Mouse (Mus musculus) gastrocnemius, postnatal 4 days (tissue): Measurements from ENCODE around the gene Abhd5. TPM values are rescaled to one million over a fixed set of nuclear protein-coding genes. Genes with fewer than 3 reads are reported as not detected.

Experiments used
- DNase-seq, 2 experiments: peaks; one replicate each; pipeline ENCODE4 v3.0.0; 2021 to 2022; ENCODE audit warnings: low spot score in 2 of 2, mixed read lengths in 2 of 2
- total RNA-seq, 2 experiments: library from RNA; stranded (reverse); gene quantifications; 2 replicates each; pipeline ENCODE4 v1.2.3; 2021

Abhd5 gene
- total RNA-seq, 2 experiments from 2014 or later, result 26.3 to 26.4 TPM

DNA sequence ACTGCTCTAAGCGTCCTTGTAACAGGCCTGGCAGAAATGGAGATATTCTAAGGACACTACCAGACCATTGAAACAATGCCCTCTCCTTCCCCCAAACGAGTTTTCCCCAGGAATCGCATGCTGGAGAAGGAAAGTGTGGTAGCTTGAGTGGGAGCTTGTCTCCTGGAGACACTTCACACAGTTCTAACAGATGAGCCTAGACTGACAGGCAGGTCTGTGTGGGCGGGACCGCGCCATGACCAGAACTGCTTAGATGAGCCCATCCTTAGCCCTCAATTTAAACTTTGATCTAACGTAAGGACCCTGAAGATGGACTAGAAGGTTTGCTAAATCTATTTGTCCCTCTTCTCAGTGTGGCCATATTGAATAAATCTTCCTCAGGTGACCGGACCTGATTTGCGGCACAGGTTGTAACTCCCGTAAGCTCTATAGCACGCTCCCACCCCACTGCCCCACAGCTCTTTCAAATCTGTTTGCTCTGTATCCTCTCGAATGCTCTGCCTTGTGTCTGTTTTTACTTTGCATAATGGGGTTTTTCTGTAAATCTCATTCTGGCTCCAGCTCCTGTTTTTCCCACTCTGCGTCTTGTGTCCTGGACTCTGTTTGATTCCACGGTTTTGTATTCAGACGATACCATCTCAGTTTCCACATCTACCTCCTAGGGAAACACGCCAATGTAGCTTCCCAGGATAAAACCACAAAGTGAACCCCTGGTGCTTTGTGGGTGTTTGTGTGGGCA, 59.2 kb downstream of the Abhd5 start:
- DNase-seq, result no peak

DNA sequence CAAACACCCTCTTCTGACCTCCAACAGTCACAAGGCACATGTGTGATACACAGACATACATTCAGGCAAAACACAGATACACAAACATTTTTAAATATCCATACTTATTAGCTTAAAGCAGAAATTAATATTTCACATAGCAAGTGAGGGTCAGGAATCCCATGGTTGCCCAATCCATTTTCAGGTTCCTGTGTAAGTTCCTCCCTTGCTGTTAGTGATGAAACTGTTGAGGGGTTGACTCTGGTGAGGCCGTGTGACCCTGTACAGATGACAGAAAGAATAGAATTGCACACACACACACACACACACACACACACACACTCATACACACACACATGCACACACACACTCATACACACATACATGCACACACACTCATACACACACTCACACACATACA, 63.2 kb downstream of the Abhd5 start:
- DNase-seq, result no peak

DNA sequence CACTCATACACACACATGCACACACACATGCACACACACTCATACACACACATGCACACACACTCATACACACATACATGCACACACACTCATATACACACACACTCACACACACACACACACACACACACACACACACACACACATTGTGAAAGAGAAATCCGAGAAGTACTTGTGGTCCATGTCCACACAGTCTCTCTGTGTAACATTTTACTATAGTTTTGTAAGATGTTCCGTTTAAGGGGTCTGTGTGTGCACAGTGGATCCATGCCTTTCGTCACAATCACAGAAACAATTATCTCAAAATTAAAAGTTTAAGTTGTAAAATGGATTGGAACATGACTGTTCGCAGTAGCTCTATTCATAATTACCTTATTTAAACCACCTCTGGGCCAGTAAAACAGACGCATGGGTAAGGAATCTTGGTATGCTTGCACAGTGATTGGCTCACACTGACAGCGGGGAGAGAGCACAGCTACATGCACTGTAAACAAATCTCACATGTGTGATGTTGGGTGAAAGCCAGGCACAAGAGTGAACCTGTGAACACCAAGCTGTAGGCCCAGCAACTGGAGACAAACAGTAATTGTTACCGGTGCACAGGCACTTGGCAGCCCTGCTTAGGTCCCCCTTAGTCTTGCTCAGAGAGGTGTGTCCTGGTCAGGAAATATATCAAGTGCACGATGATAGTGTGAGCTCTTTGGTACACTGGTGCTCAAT, 63.8 kb downstream of the Abhd5 start:
- DNase-seq, result no peak

DNA sequence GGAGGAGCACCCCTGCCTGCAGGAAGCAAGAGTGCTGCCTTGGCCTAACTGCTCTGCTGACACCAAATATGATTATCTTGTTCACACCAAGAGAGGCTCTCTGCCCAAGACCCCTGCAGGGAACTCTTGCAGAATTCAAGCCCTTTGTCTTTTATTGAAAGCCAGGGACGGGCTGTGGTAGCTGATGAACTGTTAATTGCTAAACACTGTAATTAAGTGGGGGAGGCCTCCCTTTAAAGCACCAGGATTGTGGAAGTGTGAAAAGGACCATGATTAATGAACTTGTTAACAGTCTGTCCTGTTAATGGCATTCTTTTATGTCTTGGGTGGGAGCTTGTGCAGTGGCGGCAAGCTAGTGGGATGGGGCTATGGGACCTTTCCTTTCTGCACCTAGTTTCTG, 65.2 kb downstream of the Abhd5 start:
- no peak for DNase-seq

DNA sequence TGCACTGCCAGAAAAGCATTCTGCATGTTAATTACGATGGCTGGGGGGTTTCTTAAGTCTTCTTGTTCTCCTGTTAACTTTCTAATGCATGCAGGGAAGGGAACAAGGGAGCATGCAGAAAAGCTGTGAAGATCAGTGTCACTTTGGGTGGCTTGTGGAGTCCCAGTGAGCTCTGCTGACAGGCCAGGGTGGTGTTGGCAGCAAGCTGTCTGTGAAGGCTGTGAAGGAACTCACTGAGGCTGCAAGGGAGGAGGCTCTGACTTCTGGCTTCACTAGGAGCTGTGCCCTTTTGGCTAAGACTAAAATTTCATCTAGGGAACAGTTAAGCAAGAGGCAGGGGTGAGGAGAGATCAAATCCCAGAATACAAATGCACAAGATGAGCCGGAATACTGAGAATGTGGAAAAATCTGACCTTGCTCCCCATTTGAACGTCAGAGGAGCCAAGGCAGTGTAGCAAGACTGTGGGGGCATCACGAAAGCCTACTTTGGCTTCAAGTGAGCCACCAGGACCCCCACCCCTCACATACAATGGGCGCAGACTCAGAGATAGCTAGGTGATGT, 68.9 kb downstream of the Abhd5 start:
- no peak for DNase-seq

DNA sequence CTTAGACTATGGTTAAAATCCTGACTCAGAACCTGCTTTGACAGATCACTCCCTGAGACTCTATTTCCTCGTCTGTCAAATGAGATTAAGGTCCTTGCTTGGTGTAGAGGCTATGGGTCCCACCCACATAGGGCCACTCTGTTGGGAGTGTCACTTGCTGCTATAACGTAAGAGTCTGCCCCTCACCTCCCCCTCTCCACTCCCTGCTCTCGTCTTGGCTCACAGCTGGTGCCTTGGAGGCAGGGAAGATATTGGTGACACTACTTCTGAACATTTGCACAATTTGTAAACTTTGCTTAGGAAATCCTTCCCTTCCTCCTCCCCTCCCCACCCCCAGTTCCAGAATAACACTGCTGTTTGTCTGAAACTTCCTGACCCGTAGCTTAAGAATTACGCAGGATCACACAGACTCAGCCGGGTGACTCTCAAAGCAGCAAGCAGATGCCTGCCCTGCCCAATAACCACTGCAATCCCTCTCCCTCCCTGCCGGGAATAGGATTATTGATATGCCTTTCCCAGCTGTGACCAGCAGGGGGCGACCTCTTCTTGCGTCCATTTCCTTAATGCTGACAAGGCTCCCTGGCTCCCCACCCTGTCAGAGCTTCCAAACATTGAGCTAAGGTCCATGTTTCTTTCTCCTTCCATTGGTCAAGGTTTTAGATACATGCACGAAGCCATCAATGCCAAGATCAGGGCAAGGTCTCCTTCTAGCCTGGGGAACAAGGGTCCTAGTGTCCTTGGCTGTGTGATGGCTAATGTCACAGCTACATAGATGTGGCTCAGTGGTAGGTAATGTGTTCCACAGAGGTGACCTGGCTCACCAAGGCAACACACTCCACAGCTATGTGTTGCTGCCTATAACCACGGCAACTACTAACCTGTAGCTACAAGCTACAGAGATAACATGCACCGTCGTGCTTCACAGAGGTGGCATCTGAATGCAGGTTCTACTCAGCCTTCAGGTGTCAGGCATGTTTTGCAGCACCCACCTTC, 69.7 kb downstream of the Abhd5 start:
- peak; percentile 65 to 79 for DNase-seq

DNA sequence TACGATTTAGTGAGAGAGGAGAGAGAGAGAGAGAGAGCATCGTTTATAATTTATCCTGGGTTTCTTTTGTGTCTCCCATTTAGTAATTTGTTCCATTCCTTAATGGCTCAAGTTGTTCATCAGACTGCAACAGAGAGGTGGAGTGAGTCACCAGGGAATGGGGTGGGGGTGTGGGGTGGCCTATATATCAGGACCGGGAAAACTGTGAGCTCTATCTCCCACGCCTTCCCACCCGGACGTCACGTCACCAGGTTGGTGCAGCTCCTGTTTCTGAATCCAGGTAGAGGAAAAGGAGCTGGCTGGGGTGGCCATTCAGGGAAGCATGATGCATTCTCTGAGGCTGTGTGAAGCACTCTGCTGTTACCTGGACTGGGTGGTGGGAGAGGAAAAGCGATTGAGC, 70.5 kb downstream of the Abhd5 start:
- DNase-seq, result no peak

DNA sequence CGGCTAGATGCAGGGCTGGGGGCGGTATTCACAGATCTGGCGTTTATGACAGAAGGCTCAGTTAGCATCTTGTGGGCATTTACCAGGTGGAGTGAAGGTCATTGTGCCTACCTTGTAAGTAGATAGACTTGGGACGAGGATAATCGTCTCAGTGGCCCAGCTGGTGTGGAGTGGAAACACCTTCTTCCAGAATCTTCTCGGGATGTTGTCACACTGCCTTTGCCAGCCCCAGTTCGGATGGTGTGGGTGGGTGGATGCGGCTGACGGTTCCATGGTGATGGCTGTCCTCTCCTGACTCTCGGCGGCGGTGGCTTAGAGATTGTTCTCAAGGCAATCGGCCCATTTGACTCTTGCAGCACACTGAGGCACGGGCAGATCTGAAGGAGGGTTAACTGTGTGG, 71.3 kb downstream of the Abhd5 start:
- DNase-seq, result no peak

DNA sequence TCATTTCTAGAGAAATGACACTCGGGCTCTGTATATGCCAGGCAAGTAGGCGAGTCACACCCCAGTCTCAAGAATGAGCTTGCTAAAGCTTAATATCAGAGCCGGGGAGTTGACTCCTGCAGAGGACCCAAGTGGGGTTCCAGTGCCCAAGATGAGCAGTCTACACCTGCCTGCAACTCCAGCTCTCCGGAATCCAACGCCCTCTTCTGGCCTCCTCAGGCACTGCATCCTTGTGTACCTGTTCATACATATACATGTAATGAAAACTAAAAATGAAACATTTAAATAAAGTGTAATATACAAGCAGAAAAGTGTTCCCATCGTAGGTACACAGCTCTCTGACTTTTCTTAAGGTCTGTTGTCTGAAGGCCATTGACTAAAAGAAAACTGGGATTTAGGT, 71.7 kb downstream of the Abhd5 start:
- no peak for DNase-seq

DNA sequence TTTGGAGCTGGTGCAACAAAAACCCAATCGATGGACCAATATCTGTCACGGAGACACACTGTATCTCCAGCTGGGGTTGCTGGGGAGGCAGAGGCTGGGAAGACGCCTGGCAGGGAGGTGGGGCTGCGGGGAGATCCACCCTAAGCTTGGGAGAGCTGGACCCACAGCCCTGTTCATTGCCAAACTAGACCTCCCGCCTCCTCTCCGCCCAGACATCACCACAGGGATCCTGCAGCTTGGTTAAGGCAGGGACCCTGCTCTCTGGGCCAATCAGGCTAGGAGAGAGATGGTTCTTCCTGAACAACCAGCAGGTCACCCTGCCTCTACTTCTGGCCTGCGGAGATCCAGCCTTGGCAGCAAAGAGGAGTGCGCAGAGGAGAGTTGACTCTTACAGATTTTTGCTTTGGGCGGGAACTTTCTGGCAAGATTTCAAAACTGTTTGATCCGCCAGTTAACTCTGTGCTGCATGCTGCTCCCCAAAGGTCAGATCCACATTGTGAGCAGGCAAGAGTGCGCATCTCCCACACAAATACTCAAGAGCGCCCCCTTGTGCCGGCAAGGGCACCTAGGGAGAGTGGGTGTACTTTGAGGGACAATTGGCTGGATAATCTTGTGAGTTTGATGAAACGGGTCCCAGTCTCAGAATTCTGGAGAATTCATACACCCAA, 73.7 kb downstream of the Abhd5 start:
- peak in 1 of 2 experiments; percentile 50 for DNase-seq

DNA sequence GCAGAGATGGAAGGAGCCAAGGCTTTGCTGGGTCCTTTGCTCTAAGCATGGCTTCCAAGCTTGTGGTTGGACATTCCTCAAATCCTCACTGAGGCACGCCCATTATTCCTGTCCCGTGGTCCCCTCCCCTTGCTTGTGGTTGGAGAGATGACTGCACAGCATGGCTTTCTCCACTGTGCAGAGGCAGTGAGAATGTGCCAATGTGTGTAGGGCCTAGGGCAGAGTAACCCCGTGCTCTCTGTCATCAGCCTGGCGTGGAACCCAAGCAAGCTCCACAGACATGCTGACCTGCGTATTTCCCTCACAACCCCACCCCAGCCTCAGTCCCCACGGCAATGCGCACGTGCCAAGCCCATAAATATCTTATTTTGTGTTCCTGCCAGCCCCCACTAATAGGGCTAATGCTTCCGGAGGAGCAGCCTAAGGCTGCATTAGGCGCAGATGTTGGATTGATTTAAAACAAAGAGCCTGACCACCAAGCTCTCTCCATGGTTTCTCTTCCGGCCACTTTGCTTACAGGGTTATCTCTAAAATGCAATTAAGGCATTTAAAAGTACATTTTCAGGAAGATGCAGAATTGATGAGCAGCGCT, 77.7 kb downstream of the Abhd5 start:
- no peak for DNase-seq

DNA sequence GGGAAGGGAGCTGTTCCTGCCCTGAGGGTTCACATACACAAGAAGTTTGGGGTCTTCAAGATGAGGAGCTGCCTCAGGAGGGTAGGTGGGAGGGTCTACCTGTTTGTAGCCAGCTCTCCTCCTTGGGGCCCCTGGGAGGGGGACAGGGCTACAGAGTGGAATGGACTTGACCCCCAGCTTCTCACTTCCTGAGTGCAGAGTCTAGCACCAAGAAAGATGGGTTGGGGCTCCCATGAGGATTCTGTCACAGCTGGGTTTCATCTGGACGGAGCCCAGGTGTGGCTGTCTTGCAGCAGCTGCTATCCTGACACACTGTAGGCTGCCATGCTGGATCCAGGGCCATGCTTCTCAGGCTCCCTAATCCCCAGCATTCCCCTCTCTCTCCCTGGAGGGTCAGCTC, 78.3 kb downstream of the Abhd5 start:
- DNase-seq, result no peak

Other genes with a start within 250 kb of the Abhd5 start
- 10 to 100 TPM; 59.3 to 60.6 TPM for gene Snrk, start 234.3 kb upstream of the Abhd5 start, total RNA-seq
- gene Ano10, start 57.2 kb upstream of the Abhd5 start, total RNA-seq, result 10 to 100 TPM; 55.9 to 57.0 TPM